Mouse (Mus musculus) stomach, embryonic 16.5 days (tissue): ENCODE measurements around the gene Cs. TPM values are rescaled to one million over a fixed set of nuclear protein-coding genes. Genes with fewer than 3 reads are reported as not detected.
"Not testable (repeated sequence)": the region's sequence is repeated elsewhere in the genome, so short reads cannot be mapped to it uniquely, and the experiment has no call there.

Source experiments
- ATAC-seq: fragments of 200-750 bp; cut with Nextera tagmentation; 2 replicates; pipeline ENCODE4 v1.8.0; 2017; ENCODE audit warnings: moderate number of reproducible peaks, moderate TSS enrichment; ENCODE audit not compliant: insufficient read depth, low FRiP score
- H3K27ac ChIP-seq: fragments of 300-500 bp; sonication (generic); 2 replicates; pipeline ENCODE4 v1.5.1; 2014; ENCODE audit warnings: low read length
- H3K27me3 ChIP-seq: fragments of 300-500 bp; sonication (generic); 2 replicates; pipeline ENCODE4 v1.6.1; 2014; ENCODE audit warnings: low read length, control low read depth, mixed read lengths; ENCODE audit not compliant: control insufficient read depth, insufficient read depth
- H3K36me3 ChIP-seq: fragments of 300-500 bp; sonication (generic); 2 replicates; pipeline ENCODE4 v1.6.1; 2014; ENCODE audit warnings: low read length; ENCODE audit not compliant: control insufficient read depth, insufficient read depth
- H3K4me1 ChIP-seq: fragments of 300-500 bp; sonication (generic); 2 replicates; pipeline ENCODE4 v1.6.1; 2014; ENCODE audit warnings: low read length, control low read depth, mixed read lengths; ENCODE audit not compliant: control insufficient read depth, insufficient read depth
- H3K4me2 ChIP-seq: fragments of 300-500 bp; sonication (generic); 2 replicates; pipeline ENCODE4 v1.6.1; 2014; ENCODE audit warnings: low read depth, low read length, mixed read lengths
- H3K4me3 ChIP-seq: fragments of 300-500 bp; sonication (generic); replicated peaks from 2 replicates; pipeline ENCODE4 v1.5.1; 2014; ENCODE audit warnings: mild to moderate bottlenecking, low read length
- H3K9ac ChIP-seq: fragments of 300-500 bp; sonication (generic); 2 replicates; pipeline ENCODE4 v1.6.1; 2014; ENCODE audit warnings: low read length
- H3K9me3 ChIP-seq: fragments of 300-500 bp; sonication (generic); replicated peaks from 2 replicates; pipeline ENCODE4 v1.6.1; 2016; ENCODE audit warnings: low read length, control low read depth; ENCODE audit not compliant: control insufficient read depth
- WGBS: fragments of 180-500 bp; shearing (Covaris S2); extraction: QIAGEN DNeasy Blood & Tissue Kit; methylation state at CpG from one replicate; pipeline ENCODE4 v1.1.7; 2014; 5-methylcytosine and 5-hydroxymethylcytosine counted together
- polyA plus RNA-seq: library from polyadenylated mRNA; unstranded; fragments of >200 nt; fragmentation: Nextera tagmentation; extraction: Ambion mirVana; gene quantifications from 2 replicates; pipeline ENCODE4 v1.2.1, GENCODE M21; 2015

The Cs gene
- polyA plus RNA-seq, 1 experiment from 2014 or later: 221 TPM

DNA sequence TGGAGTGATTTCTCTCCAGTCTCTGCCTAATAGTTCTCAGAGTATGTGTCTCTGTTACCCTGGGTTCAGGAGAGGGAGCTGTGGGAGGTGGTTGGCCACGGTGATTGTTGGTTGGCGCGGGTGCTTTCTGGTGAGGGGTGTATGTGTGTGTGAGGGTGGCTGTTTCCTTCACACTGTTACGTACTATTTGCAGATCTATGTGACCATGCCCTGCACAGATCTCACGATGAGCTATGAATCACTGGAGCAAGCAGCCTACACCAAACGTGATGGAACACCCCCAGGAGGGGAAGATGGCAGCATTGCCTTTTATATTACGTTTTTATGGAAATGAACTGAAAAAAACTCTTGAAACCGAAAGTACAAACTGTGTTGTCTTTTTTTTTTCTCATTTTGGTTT lies 10.7 kb upstream of the Cs start:
- Histone ChIP-seq H3K4me2 (no peak overlapping the region), H3K27ac (no peak overlapping the region), H3K4me3 (no peak overlapping the region), H3K27me3 (no peaks in the 10 kb centered on the region), H3K9ac (no peak overlapping the region), H3K36me3 (peaks cover 22% of the 10 kb centered on the region), H3K4me1 (peaks cover 11% of the 10 kb centered on the region), H3K9me3 (no peaks in the 10 kb centered on the region)
- WGBS: 93% methylated on average over 8 of the region's 8 CpGs
- ATAC-seq: no peak

DNA sequence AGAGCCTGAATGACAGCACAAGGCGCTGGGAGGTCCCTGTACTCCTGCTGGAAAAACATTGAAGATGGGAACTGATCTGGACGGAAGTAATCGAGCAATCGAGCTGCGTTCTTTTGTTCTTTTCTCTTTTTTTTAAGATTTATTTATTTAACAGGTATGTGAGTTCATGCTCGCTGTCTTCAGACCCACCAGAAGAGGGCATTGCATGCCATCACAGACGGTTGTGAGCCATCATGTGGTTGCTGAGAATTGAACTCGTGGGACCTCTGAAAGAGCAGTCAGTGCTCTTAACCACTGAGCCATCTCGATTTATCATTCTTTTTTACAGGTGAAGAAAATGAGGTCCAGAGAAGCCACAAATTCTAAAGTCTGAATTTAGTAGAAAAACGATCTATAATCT lies 9.9 kb upstream of the Cs start:
- 88% methylated on average over 10 of the region's 10 CpGs for WGBS
- ATAC-seq: no peak

GRCm38 (mm10) chr10:128332358-128333249 lies 4.9 kb upstream of the Cs start:
- ATAC-seq: not testable (repeated sequence)

More for the DNA sequence above, 9.9 kb upstream of the Cs start:
- Histone ChIP-seq H3K9me3 (no peaks in the 10 kb centered on the region), H3K4me2 (no peak overlapping the region), H3K36me3 (peaks cover 22% of the 10 kb centered on the region), H3K4me1 (peaks cover 11% of the 10 kb centered on the region), H3K27me3 (no peaks in the 10 kb centered on the region), H3K4me3 (no peak overlapping the region), H3K9ac (no peak overlapping the region), H3K27ac (no peak overlapping the region)

DNA sequence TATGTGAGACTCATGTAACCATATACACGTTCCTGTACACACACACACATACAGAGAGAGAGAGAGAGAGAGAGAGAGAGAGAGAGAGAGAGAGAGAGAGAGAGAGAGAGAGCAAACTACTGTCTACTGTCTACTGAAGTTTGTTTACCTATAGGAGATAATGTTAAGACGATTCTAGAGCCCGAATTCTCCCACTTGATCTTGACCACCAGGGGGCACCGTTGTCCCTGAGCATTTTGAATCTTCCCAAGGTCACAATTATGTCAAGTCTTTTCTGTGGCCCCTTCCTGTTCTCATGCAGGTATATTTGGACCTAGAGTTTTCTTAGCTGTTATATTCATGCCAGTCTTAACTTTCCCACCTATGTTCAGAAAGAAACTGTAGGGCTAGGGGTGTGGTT lies 2.0 kb upstream of the Cs start:
- no peak overlapping the region for H3K9ac ChIP-seq
- H3K4me2 ChIP-seq: no peak overlapping the region

More at GRCm38 (mm10) chr10:128332358-128333249, 4.9 kb upstream of the Cs start:
- H3K9me3 ChIP-seq, H3K4me3 ChIP-seq, H3K27ac ChIP-seq, H3K4me1 ChIP-seq, H3K36me3 ChIP-seq, H3K27me3 ChIP-seq, H3K4me2 ChIP-seq, H3K9ac ChIP-seq: not testable (repeated sequence)
- WGBS: 81% methylated on average over 6 of the region's 6 CpGs

DNA sequence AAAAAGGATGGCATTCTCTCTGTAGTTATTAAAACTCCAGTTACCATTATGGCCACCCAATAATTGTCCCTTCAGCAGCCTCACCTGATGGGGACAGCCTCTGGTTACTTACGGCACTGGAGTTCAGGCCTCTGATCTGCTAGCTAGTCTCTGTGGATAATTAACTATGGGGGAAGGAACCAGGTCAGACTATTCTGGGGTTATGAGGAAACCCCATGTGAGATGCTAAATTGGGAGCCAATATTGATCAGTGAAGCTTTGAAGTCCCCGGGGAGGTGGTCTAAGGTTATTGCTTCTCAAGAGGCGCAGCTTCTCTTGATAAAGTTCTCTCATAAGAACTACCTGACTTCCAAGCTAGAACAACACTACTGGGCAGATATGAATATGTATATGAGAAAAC lies 1.3 kb upstream of the Cs start:
- 86% methylated on average over 3 of the region's 3 CpGs for WGBS
- Histone ChIP-seq H3K4me2 (no peak overlapping the region), H3K36me3 (no peaks in the 10 kb centered on the region), H3K9me3 (no peaks in the 10 kb centered on the region), H3K27me3 (no peaks in the 10 kb centered on the region), H3K9ac (no peak overlapping the region), H3K27ac (no peak overlapping the region), H3K4me3 (no peak overlapping the region), H3K4me1 (peaks cover 15% of the 10 kb centered on the region)
- no peak for ATAC-seq

More for the DNA sequence above, 2.0 kb upstream of the Cs start:
- no peaks in the 10 kb centered on the region for H3K9me3 ChIP-seq
- no peak for ATAC-seq
- no peak overlapping the region for H3K27ac ChIP-seq
- no peaks in the 10 kb centered on the region for H3K36me3 ChIP-seq
- H3K4me3 ChIP-seq: no peak overlapping the region
- no peaks in the 10 kb centered on the region for H3K27me3 ChIP-seq
- H3K4me1 ChIP-seq: peaks cover 15% of the 10 kb centered on the region
- WGBS: under 1% methylated on average over 4 of the region's 4 CpGs

GRCm38 (mm10) chr10:128336597-128336996 lies 937 bp upstream of the Cs start:
- Histone ChIP-seq H3K4me1 (peaks cover 15% of the 10 kb centered on the region), H3K27ac (peak overlapping the region; percentile 91), H3K4me2 (peak overlapping the region; percentile 70), H3K36me3 (no peaks in the 10 kb centered on the region), H3K9ac (peak overlapping the region; percentile 67), H3K27me3 (no peaks in the 10 kb centered on the region), H3K9me3 (no peaks in the 10 kb centered on the region), H3K4me3 (peak overlapping the region; percentile 98; the same call in 1 of the 2 replicates)
- WGBS: 77% methylated on average over 3 of the region's 3 CpGs
- ATAC-seq: no peak

GRCm38 (mm10) chr10:128338415-128338814 lies 881 bp downstream of the Cs start:
- H3K27ac ChIP-seq: peak overlapping the region; percentile 98
- peak overlapping the region; percentile 84 for H3K4me2 ChIP-seq
- peak overlapping the region; percentile 98 for H3K4me3 ChIP-seq
- H3K4me1 ChIP-seq: peaks cover 15% of the 10 kb centered on the region
- no peaks in the 10 kb centered on the region for H3K27me3 ChIP-seq
- WGBS: 15% methylated on average over 5 of the region's 5 CpGs
- H3K9ac ChIP-seq: peak overlapping the region; percentile 95
- no peaks in the 10 kb centered on the region for H3K36me3 ChIP-seq
- H3K9me3 ChIP-seq: no peaks in the 10 kb centered on the region
- ATAC-seq: peak; percentile 15; the same call in 1 of the 2 replicates

GRCm38 (mm10) chr10:128338948-128339347 lies 1.4 kb downstream of the Cs start:
- Histone ChIP-seq H3K4me3 (peak overlapping the region; percentile 98), H3K4me2 (peak overlapping the region; percentile 84), H3K4me1 (peaks cover 15% of the 10 kb centered on the region), H3K9me3 (no peaks in the 10 kb centered on the region), H3K36me3 (no peaks in the 10 kb centered on the region), H3K9ac (peak overlapping the region; percentile 95; the same call in 1 of the 2 replicates), H3K27ac (peak overlapping the region; percentile 98; the same call in 1 of the 2 replicates), H3K27me3 (no peaks in the 10 kb centered on the region)
- ATAC-seq: no peak
- WGBS: 64% methylated on average over 2 of the region's 2 CpGs

- Histone ChIP-seq H3K36me3 (no peaks in the 10 kb centered on the region), H3K4me3 (no peak overlapping the region), H3K4me1 (peaks cover 24% of the 10 kb centered on the region), H3K9me3 (no peaks in the 10 kb centered on the region), H3K27me3 (no peaks in the 10 kb centered on the region), H3K4me2 (no peak overlapping the region), H3K9ac (no peak overlapping the region), H3K27ac (no peak overlapping the region)
- ATAC-seq: no peak
- WGBS: 75% methylated on average over 2 of the region's 2 CpGs
Measured at GRCm38 (mm10) chr10:128340257-128340656, 2.7 kb downstream of the Cs start.
